In genomic region chr6:114780583-114780982, GRCm38 (mm10) we compare ENCODE assay signal across 13 mouse cellular contexts.
"Had no signal": no experiment of that assay in that cellular context is flagged by ENCODE, and none has a peak within 500 bp of the region (broad histone marks: within the 10 kb centered on the region; RNA-seq: fewer than 3 reads in every experiment).

No protein-coding gene starts in this region.

- H3K4me3 ChIP-seq: limb, embryonic 15.5 days; liver, embryonic 12.5 days; liver, embryonic 15.5 days; midbrain, embryonic 12.5 days; midbrain, embryonic 15.5 days; neural tube, embryonic 12.5 days; neural tube, embryonic 15.5 days; stomach, embryonic 15.5 days had no signal

- H3K27ac ChIP-seq: liver, embryonic 12.5 days; liver, embryonic 15.5 days; midbrain, embryonic 12.5 days; midbrain, embryonic 15.5 days; neural tube, embryonic 12.5 days had no signal

- H3K9me3 ChIP-seq: limb, embryonic 15.5 days; liver, embryonic 12.5 days; liver, embryonic 15.5 days; midbrain, embryonic 12.5 days; midbrain, embryonic 15.5 days; neural tube, embryonic 12.5 days; neural tube, embryonic 15.5 days; stomach, embryonic 15.5 days had no signal

- H3K9ac ChIP-seq: limb, embryonic 15.5 days; liver, embryonic 12.5 days; liver, embryonic 15.5 days; midbrain, embryonic 12.5 days; midbrain, embryonic 15.5 days; neural tube, embryonic 12.5 days; neural tube, embryonic 15.5 days; stomach, embryonic 15.5 days had no signal

- DNase-seq: kidney, adult 18-20 months; left cerebral cortex, postnatal 4 days; right cerebral cortex, adult 18-20 months; right cerebral cortex, postnatal 14 days; thymus, postnatal 25 days had no signal

- H3K4me2 ChIP-seq: limb, embryonic 15.5 days; liver, embryonic 12.5 days; liver, embryonic 15.5 days; midbrain, embryonic 12.5 days; midbrain, embryonic 15.5 days; neural tube, embryonic 12.5 days; neural tube, embryonic 15.5 days; stomach, embryonic 15.5 days had no signal

- H3K36me3 ChIP-seq: limb, embryonic 15.5 days; liver, embryonic 12.5 days; liver, embryonic 15.5 days; midbrain, embryonic 12.5 days; midbrain, embryonic 15.5 days; neural tube, embryonic 12.5 days; neural tube, embryonic 15.5 days; stomach, embryonic 15.5 days had no signal

- H3K27me3 ChIP-seq: limb, embryonic 15.5 days; liver, embryonic 12.5 days; liver, embryonic 15.5 days; midbrain, embryonic 12.5 days; midbrain, embryonic 15.5 days; neural tube, embryonic 12.5 days; neural tube, embryonic 15.5 days; stomach, embryonic 15.5 days had no signal

- H3K4me1 ChIP-seq: liver, embryonic 12.5 days had no signal

- ATAC-seq: liver, embryonic 12.5 days; midbrain, embryonic 15.5 days had no signal
